Mouse (Mus musculus): Measurements from ENCODE around the gene Chit1.

Gene Chit1

DNA sequence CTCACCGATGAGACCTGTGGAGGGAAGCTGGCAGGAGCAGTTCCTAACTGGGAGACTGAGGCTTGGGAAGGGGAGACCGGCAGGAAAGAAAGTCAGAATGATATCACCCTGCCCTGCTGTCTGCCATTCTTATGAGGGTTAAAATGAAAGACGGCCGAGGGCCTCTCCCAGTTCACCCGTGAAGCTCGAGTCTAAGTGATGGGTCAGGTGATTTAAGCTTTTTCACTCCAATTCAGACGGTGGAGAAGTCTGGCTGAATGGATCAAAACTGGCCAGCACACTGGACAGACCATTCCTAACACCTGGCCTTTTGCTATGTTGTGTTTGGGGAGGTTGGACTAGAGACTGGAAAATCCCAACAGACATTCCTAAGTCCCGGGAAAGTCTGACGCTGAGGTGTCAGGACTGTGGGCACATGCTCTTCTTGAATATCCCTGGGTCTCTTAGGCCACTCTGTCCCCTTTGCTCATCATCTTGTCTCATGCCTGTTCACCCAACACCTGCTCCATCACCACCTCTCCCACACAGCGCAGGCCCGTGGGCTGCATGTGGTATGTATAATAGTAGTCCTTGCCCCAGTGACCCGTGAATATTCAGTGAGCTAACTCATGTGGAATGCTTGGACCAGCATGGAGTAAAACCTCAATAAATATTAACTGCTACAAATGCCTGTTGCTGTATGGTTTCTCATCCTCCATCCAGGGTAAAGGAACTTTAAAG, 11.4 kb upstream of the Chit1 start:
- DNase-seq: peak; percentile 47 to 57

DNA sequence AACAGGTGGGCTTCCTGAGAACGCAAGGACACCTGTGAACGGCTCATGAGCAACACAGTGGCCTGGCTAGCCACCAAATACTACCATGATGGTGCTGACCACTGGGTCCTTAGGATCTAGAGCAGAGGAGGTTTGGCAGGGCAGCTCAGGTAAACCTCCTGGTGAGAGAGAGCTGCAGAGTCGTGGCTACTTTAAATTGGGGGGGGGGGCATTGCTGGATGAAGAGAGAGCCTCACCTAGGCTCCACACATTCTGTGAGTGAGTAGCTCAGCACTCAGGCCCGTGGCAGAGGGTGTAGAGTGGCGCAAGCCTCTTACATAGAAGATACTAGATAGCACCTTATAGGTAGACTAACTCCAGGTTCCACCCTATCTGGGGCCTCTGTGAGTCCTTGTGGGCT, 10.6 kb upstream of the Chit1 start:
- no peak for DNase-seq

DNA sequence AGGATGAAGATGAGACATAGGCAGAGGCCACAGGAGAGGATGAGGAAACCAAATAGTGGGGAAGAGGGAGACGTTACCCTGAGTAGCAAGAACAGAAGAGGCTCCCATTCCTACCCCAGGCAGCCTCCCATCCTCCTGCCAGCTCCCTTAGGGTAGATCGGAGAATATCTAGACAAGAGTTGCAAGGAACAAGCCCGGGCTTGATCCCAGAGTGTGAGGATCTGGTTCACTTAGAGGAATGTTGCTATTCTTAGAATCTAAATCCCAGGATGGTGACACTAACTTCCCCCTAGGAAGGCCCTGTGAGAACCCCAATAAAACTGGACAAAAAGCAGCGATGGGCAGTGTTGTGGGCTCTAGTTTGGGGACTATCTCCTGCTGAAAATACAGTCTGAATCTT, 10.1 kb upstream of the Chit1 start:
- DNase-seq: no peak

DNA sequence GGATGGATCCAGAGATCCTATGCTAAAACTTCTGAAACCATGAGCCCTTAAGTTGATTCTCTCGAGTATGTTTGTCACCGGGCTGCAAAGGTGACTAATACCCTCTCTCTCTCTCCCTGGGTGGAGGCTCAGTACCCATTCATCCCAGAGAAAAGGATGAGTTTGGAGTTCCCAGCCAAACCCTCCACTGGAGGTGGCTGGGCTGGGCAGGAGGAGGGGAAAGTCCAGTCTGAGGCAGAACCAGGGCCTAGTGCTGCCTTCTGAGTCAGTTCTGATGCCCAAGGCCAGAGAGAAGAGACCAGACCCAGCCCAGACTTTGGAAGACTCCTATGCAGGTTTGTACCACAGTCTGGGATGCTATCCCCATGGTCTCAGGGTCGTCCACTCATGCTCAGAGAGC, 9.4 kb upstream of the Chit1 start:
- DNase-seq: no peak

DNA sequence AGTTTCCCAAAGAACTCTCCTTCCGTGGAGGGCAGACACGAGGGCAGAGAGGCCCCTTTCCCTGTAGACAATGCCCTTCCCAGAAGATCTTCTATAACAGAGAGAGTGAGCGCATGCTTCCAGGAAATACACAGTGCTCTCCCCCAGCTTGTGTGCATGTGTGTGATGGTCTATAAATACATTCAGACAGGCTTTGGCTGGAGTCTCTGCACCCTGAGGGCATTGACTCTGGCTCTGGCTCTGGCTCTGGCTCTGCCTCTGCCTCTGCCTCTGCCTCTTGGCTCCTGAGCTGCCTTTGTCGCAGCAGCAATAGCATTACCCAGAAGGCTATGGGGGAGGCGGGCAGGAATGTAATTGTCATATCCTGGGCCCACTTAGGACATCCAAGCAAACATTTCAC, 7.2 kb upstream of the Chit1 start:
- DNase-seq: no peak

DNA sequence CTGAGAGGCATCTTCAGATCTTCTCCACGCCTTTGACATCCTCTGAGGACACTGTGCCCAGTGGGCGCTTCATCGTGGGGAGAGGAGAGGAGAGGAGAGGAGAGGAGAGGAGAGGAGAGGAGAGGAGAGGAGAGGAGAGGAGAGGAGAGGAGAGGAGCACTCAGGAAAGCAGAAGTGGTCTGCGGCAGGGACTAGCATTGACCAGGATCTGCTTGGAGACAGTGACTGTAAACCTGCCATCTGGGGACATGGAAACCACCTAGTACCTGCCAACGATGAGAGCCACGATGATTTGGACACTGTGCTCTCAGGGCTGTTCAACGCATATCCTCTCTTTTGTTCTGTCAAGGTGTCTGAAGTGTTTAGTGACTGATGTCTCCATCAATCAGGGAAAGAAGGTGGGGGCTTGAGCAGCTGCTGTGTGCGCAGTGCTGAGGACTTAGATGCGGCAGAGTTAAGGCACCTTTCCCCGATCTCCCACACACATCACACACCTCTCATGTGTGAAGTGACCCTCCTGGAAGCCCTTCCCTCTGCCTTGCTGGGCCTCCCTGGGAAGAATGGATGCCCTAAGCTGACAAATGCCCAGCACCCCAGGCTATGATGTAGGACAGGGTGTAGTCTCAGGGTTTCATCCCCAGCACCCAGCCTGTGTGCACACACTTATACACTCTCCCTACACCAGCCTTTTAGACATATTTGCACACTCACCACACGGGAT, 5.8 kb upstream of the Chit1 start:
- DNase-seq: no peak

DNA sequence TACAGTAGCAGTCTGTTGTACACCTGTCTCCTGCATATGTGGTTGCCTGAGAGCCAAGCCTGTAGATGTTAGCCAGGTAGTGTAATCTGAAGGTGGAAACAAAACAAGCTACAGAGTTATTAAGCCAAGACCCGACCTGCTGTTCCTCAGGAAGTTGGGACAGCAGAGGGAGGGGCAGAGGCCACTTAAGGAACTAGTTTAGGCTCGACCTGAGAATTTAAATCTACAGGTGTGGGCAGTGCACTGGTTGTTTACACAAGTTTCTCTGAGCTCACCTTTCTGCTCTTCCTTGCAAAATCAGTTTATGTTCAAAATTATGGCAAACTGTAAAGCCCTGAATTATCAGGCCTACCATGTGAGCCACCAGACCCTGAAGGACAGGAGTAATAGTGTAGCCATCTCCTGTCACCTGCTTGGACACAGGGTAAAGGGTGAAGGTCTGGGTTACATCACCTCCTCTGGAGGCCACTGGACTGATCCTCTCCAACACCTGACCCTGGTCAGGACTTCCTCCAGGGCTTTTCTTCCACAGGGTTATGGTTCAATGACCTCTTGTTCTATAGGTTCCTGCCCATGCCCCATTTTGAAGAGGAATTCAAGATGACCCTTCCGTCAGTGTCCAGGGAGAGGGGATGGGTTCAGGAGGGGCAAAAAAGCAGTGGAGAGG, 5.1 kb upstream of the Chit1 start:
- DNase-seq: no peak

DNA sequence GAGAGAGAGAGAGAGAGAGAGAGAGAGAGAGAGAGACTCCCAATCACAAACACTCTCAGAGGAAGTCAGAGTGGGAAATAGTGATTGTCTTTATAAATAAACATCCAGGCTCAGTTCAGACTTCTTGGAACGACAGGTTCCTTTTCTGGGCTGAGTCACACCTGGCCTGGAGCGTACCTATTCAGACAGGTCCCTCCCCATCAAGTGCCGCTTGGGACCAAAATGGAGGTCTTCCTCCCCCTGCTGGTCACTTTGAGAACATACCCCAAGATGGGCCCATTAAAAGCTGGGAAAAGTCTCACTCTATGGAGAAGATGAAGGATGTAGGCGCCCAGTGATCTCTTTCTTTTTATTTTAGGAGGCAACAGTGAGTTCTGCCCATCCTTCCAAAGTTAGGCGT, 4.3 kb upstream of the Chit1 start:
- peak; percentile 71 to 78 for DNase-seq

DNA sequence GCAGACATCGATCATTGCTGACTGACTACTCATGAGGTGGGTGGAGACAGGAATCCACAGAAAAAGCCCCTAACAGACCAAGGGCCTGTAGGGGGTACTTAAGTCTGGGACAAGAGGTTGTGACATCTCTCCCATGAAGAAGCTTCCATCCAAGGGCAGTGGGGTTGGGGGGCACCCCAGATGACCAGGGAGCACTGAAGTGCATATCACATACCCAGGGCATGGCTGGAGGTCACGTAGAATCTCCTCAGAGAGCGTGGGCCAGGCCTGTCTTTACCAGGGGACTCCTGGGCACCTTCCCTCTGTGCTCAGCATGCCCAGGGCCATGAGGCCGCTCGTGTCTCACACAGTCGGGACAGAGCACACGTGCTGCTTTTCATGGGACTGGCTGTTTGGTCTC, 3.3 kb upstream of the Chit1 start:
- no peak for DNase-seq

DNA sequence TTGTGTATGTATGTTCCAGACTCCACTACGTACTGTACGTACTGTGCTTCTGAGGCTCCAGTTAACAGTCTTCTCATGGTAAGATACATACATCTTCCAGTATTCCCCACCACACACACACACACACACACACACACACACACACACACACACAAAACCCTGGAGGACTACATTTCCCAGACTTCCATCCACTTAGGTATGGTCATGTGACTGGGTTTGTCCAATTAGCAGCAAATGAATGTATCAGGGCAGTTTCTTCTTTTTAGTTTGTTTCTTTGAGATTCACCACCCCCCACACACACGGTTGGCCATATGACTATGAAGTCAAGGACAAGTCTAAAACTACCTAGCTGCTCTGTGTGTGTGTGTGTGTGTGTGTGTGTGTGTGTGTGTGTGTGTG, 1.0 kb upstream of the Chit1 start:
- no peak for DNase-seq

DNA sequence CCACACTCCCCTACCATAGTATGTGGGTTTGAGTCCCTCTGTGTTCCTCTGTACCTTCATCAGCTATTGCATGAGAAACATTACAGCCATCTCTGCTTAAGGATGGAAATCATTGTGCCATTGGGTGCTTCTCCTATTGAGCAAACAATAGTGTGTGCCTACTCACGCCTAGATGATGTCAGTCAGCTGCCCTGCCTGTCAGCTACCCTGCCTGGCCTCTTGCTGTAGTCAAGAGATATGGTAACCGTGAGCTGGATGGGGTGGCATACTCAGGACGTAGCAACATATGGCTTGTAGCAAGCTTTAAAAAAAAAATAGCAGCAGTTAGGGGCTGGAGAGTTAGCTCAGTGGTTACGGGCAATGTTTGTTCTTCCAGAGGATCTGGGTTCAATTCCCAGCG, 593 bp upstream of the Chit1 start:
- DNase-seq: no peak

DNA sequence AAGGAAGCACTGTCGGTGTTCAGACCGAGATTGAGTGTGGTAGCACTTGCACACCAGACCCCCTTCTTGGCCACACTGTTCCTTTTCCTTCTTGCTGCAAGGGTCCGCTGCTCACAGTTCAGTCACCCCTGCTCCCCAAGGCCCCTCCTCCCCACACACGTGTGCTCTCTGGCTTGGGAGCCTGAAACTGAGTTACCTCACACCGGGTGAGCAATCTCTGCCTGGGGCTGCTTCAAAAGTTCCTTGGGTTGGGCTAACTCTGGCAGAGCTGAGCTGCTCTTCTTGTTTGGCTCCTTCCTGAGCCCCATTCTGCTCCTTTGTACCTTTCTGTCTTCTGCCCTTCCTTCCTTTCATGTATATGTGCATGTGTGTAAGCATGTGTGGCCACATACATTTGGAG, 2.5 kb downstream of the Chit1 start:
- DNase-seq: no peak

DNA sequence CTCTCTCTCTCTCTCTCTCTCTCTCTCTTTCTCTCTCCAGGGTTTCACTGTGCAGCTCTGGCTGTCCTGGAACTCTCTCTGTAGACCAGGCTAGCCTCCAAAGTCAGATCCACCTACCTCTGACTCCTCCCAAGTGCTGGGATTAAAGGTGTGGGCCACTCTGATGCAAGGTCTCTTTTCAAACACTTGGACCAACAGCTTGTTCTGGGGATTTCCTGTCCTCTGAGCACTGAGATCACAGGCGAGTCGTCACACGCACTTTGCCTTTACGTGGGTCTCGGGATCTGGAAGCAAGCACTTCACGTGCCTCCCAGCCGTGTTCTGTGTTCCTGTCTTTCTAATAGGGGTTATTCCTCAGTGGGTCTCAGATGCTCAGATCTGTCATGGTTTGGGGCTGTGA, 3.0 kb downstream of the Chit1 start:
- DNase-seq: no peak

DNA sequence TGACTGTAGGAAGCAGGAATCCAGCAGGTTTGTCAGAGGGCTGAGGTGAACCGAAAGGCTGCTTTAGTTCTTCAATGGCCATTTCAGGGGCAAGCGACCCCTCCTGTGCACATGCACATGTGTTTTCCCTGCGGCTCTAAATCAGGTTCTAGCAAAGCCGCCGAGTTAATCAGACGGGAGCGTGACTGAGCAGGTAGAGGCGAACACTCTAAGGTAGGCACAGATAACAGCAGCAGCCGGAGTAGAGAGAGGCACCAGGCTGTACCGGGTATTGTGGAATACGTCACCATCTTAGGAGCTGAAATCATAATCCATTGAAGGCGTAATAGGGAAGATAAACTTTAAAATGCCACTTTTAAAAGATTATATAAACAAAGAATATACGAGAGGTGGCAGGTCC, 3.7 kb downstream of the Chit1 start:
- DNase-seq: no peak

DNA sequence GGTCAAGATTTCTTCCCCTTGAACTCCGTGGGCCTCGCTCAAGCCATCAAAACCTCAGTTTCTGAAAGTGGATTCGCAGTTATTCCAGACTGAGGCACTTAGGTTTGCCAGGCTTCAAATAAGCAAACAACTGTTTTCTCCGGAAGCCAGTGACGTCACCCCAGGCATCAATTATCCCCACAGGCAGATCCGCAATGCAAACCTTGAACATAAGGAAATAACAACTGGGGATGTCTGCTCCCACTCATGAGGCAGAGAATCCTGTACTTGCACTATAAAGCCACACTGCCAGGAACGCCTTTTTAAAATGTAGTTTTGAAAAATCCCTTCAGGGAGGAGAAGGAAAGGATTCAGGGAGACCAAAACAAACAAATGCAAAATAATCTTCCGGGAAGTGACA, 4.4 kb downstream of the Chit1 start:
- DNase-seq: no peak

DNA sequence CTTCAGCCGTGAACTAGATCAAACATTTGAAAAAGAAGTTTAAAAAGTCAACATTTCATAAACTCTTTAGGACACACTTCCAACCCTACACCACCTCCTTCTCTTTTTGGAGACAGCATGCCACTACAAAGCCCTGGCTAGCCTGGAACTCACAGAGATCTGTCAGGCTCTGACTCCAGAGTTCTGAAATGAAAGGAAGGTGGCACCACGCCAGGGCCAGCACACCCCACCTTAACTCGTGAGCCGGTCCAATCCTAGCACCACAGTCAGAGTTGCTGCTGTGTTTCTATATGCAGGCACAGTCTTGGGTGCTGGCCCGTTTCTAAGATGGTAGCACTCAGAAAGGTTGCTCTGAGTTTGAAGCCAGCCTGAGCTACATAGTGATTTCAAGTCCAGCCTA, 6.1 kb downstream of the Chit1 start:
- no peak for DNase-seq

DNA sequence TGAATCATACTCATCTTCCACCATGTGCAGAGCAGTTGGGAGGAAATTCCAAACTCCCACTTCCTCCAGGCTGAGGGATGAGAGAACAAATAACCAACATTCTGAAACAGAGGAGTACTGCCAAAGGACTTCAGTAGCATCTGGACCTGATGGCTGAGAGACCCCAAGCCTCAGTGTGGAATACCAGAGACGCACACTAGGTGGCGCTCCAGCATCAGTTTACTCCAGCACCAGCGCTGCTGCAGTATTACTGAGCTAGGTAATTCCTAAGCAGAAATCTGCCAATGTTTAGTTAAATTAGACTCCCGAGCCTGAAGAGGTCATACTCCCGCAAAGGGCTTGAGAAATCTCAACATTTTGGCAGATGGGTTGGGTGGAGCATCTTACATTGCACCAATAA, 9.1 kb downstream of the Chit1 start:
- DNase-seq: peak; percentile 58 to 88

DNA sequence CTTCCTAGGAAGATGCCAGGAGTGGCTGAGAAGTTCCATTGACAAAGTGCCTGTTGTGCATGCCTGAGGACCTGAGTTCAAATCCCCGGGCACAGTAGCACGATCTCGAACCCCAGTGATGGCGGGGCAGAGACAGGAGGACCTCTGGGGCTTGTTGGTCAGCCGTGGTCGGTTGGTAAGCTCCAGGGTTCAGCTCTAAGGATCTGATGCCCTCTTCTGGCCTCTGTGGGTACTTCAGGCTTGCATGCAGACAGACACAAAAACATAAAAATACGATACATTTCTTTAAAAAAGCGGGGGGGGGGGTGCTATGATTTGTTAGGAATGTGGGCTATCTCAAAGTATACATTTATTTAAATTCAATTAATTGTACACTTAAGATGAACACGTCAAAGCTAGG, 11.2 kb downstream of the Chit1 start:
- DNase-seq: peak in 1 of 2 experiments; percentile 20

DNA sequence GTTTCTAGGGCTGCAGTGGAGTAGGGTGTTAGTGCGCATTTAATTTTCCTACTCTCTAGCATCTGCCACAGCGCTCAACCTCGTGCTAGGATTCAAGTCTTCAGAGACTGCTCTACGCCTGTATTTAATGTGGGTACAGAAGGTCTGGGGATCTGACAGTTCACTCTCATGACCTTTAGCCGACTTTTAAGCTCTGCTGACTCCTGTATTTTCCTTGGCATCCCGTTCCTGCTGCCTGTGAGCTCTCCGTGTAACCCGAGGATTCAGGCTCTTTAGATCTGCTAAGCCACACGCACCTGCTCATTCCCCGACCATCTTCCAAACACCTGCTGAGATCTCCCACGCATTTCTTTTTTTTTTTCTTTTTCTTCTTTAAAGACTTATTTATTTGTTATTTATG, 22.3 kb downstream of the Chit1 start:
- peak; percentile 54 to 69 for DNase-seq

DNA sequence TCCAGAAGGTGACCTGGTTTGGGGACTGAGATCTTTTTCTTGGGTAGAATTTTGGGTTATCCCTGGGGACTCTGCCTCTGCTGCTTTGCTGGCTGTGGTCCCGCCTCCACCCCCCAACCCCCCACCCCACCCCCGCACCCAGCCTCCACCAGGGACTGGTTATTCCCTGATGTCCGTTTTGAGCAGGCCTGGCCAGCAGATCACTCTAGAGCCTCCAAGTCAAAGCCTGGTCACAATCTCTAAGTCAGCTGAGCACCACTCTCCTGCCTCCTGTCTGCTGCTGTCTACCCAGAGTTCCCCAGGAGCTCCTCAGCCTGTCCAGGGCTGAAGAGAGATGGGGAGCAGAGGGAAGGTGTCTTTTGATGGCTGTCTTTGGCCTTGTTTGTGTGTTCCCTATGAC, 25.3 kb downstream of the Chit1 start:
- DNase-seq: no peak

DNA sequence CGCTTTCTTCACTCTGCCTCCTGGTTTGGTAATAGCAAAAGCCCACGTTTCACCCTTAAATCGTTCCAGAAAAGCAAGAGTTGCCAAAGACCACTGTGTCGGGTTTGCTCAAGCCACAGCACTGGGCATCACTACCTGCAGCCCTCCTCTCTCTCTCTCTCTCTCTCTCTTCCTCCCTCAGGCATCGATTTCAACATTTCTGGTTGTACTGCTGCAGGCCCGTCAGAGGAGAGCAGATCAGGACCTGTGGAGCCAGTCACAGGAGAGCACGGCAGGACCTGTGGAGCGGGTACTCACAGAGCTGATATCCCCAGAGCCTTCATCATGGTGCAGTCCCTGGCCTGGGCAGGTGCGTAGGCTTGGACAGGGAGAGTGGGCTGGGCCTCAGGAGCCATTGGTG, 27.4 kb downstream of the Chit1 start:
- DNase-seq: no peak

DNA sequence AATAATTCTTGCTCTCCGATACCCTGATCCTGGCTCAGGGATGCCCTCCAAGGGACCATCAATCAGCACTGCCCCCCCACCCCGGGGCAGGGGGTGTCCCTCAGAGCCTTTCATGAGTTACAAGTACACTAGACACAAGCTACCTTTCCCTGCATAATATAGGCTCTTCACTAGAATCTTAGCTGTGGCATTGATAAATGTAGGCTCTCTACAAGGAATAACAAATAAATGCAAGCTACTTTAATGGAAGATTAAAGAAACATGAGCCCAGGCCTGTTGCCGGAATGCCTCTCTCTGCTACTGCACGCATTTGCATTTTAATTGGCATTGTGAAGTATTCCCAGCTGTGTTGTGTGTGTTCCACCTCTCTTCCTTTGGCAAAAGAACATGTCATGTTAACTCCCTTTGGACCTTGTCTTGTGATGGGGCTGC, 31.3 kb downstream of the Chit1 start:
- DNase-seq: no peak

DNA sequence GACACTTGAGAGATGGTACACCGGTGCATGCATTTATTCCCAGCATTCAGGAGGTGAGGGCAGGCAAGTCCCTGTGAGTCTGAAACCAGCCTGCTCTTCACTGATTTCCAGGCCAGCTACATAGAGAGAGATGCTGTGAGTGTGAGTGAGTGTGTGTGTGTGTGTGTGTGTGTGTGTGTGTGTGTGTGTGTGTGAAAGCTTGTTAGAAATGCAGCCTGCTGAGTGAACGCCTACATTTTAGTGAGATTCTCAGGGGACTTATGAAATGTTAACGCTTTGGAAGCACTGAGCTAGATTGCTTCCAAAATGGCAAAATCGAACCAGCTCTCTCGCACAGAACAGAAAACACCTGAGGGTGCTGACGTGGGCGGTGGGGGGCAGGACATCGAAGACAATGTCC, 35.0 kb downstream of the Chit1 start:
- no peak for DNase-seq

DNA sequence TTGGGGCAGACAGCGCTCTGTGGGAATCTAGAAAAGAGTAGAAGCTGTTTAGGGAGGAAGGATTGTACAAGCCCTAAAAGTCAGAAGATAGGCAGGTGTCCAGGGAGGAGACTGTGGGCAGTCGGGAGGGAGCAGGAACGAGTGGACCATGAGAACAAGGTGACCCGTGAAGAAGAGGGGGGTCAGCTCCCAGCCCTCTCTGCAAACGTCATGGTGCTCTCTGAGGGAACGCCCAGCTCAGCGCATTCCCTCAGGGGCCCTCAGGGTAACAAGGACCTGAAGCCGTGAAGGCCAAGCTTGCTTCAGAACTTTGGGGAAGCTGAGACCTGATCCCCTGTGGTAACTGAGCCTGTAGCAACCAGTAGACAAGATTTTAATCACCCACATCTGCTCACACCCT, 39.0 kb downstream of the Chit1 start:
- no peak for DNase-seq
